Mouse (Mus musculus): ENCODE results near the gene Aprt.
A peak's percentile ranks its signal among the peaks of the same experiment; 100 is the strongest.

Gene Aprt

DNA sequence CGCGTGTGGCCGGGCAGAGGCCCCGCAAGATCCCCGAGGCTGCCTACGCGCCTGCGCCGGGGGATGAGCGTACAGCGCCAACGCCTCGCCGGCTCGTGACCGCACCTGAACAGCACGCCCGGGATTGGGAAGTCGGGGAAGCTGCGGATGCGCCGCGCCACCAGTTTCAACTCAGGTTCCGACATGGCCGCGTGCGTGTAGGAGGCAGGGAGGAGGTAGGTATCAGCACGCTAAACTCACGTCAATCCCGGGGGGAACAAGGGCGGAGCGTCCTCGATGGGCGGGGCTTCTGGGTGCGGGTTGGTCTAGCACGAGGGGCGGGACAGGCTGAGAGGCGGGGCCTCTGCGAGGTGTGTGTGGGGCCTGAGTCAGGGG lies at the start of gene Aprt:
Aprt (minus strand) TSS at position 262 of the 375 bp plus-strand sequence.
- peak; percentile 97 for DNase-seq (ENCODE audit: low read depth, low spot score)

DNA sequence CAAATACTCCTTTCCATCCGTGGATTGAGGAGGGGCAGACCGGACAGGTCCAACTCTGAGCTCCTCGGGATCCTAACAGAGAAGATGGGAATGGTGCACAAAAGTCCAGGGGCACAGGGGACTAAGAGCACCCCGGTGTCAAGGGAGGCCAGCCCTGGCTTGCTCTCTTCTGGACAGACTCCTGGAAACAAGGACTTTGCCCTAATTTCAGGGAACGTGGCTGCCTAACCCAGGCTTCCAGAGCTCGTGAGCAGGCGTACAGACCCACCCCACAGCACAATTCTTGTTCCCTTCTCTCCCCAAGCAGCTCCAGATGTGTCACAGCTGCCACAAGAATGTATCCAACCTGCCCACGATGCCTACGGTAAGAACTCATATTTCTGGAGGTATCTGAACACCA lies 49.1 kb upstream of the Aprt start:
- DNase-seq (ENCODE audit: low read depth, low spot score) = no peak

GRCm38 (mm10) chr8:122624653-122625052 lies 47.9 kb upstream of the Aprt start:
- no peak for DNase-seq (ENCODE audit: low read depth, low spot score)

DNA sequence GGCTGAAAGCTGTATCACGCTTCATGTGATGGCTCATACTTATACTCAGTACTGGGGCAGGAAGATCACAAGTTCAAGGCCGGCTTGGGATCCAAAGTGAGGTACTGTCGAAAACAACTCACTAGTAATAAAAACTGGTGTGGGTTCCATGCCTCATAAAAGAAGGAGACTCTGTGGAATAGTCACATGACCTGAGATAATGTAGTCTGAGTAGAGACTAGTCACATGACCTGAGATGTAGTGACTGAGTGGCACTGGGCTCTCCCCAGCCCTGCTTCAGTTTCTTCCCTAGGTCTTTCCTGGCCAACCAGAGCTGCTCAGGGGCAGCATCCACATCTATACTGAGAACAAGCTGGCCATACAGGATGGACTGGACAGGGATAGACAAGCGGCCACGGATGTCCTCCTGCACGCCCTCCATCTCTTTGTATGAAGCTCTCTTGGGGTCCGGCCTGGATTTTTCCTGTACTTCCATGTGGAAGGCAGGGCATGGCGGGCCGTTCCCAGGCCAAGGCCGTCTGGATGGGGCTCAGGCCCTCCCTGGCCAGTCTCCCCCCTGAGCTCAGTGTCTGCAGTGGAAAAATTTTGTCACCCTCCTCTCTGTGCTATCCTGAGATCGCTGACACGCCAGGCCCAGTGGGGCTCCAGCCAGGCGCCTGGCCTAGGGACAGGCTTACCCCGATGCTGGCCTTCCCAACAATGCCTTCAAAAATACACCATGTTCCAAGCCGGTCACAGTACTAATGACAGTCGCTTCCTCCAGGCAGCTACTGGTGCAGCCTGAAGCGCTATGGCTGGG lies 47.3 kb upstream of the Aprt start:
- no peak for DNase-seq (ENCODE audit: low read depth, low spot score)

GRCm38 (mm10) chr8:122622727-122623126 lies 46.0 kb upstream of the Aprt start, which contains the start of gene Pabpn1l:
Pabpn1l (minus strand) TSS chr8:122622739.
- DNase-seq (ENCODE audit: low read depth, low spot score) = no peak

- DNase-seq (ENCODE audit: low read depth, low spot score) = no peak
These were observed 43.7 kb upstream of the Aprt start for GRCm38 (mm10) chr8:122620446-122620845.

- no peak for DNase-seq (ENCODE audit: low read depth, low spot score)
These were observed 42.1 kb upstream of the Aprt start for GRCm38 (mm10) chr8:122618660-122619378.

DNA sequence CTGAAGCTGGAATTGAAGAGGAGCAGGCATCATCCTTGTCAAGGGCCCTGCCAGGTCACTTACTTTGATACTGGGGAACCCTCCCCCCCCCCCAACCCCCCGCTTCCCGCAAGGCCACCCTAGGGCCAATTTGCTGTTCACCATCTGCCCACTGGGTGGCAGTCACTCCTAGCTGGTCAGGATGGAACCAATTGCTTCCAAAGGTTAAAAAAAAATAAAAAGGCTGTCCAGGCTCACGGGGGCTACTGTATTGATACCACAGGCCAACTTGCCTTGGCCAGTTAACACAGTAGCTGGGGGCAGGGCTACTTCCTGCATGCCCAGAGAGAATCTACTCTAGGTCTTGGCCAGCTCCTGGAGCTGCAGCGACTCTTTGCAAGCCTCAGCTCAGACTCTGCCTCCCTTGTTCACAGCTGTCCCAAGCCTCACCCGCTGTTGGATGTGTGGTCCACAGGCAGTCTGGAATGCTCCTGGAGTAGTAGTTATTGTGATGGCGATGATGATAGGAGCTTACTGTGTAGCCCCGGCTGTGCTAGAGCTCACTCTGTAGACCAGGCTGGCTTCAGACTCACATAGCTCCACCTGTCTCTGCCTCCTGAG lies 41.3 kb upstream of the Aprt start:
- DNase-seq (ENCODE audit: low read depth, low spot score) = peak; percentile 91

DNA sequence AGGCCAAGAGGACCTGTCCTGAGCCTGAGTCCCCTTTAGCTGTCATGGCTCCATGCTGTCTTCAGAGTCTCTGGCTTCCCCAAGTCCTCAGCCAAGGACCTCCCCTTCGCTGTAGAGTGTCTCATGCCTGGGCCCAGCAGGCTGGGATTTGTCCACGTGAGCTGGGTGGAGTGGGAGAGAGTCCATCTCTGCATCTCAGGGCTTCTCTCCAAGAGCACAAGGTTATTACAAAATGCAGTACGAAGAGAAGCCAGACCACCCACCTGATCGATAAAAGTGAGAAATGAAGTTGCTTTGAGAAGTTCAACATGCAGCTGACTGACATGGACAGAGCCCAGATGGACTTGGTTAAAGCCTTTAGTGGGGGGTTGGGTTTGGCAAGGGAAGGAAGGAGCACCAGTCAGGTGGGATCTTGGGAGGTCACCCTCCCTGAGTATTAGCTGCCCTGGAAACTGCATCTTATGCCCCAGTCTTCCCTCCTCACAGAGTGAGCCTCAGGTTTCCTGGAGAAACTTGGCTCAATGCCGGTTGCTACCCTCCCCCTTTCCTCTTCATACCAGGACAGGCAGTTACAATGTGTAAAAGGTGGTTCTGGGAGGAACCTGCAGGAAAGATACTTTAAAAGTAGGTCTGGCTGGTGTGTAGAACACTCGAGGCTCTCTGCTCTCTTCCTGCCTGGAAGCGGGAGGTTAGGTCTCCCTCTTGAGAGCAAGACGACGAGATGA lies 39.6 kb upstream of the Aprt start:
- DNase-seq (ENCODE audit: low read depth, low spot score) = no peak

DNA sequence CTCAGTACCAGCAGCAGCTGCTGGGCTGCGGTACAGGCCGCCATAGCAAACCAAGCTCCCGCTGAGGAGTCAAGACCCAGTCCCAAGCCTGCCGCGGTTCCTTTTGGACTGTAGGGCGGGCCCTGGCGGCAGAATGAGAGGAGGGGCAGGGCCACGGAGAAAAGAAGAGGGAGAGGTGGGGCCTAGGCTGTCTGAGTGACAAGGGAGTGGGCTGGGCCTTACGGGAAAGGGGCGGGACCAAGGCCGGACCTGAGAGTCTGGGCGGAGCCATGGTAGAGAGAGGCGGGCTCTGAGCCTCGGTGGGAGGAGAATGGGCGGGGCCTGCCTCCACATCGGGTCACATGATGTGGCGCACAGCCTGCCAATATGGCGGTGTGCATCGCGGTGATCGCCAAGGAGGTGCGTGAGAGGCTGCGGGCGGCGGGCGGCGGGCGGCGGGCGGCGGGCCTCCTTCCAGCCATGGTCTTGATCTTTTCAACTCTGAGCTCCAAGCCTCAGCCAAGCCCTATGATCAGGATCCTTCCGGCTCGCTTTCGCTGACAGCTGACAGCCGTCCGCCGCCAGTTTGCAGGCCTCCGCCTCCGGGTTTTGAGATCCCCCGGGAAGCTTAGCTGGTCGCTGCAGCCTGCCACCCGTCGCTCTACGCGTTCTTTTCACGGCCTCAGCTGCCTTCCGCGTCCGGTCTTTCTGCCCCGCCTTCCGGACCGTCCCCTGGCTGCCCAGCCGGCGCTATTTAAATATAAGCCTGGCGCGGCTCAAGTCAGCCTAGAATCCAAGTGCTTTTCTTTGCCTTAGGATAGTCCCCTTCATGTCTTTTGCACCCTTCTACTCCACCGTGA lies 34.8 kb upstream of the Aprt start, which contains the start of the genes Galns and Trappc2l:
Galns (minus strand) TSS at position 169 of the 839 bp plus-strand sequence.
Trappc2l (plus strand) TSS at position 346 of the 839 bp plus-strand sequence.
- peak; percentile 99 for DNase-seq (ENCODE audit: low read depth, low spot score)

DNA sequence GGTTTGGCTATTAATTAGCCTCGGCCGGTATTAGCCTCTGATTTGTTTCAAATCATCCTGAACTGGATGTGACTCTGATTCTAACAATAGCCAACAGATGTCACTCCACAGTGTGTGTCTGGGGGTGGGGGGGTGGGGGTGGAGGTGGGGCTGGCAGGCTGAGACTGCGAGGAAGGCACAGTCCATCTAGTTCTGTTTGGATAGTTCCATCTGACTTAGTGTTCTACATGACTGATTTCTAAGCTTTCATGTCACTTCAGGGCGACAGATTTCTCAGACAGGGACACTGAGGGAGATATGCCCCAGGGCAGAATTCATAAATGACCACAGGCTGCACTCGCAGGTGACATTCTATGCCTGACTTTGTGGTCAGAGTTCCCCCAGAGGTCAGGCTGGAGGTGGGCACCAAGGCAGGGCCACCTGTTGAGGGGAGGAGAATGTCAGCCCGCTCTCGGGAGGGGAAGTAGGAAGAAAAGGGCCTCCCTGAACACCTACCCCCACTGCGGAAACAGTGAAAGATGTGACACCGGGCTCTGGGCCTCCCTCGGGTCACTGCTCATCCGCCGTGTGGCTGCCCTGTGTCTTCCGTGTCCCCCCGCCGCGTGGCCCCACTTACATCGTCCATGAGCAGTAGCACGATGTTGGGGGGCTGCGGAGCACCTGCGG lies 34.0 kb upstream of the Aprt start:
- peak; percentile 37 for DNase-seq (ENCODE audit: low read depth, low spot score)

- DNase-seq (ENCODE audit: low read depth, low spot score) = no peak
These were observed 33.5 kb upstream of the Aprt start for GRCm38 (mm10) chr8:122610209-122610608.

- DNase-seq (ENCODE audit: low read depth, low spot score) = no peak
These were observed 30.1 kb upstream of the Aprt start for GRCm38 (mm10) chr8:122606810-122607209.

GRCm38 (mm10) chr8:122605367-122605766 lies 28.7 kb upstream of the Aprt start:
- no peak for DNase-seq (ENCODE audit: low read depth, low spot score)

GRCm38 (mm10) chr8:122604640-122605039 lies 27.9 kb upstream of the Aprt start:
- DNase-seq (ENCODE audit: low read depth, low spot score) = no peak

DNA sequence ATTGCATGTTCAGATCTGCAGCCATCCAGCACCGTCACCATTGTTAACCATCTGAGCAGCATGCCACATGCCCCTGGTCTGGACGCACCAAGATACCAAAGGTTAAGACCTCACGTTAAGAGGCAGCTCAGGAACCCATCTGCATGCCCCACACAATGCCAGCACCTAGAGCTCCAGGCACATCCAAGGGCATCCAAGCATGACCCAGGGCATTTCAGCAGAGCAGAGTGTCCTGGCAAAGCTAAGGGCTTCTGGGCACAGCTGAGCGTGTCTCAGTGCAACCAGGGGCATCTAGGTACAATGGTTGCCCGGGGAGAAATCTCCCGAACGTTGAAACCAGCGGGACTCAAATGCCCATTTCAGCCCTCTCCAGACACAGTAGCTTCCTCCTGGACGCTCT lies 24.0 kb upstream of the Aprt start:
- DNase-seq (ENCODE audit: low read depth, low spot score) = no peak

DNA sequence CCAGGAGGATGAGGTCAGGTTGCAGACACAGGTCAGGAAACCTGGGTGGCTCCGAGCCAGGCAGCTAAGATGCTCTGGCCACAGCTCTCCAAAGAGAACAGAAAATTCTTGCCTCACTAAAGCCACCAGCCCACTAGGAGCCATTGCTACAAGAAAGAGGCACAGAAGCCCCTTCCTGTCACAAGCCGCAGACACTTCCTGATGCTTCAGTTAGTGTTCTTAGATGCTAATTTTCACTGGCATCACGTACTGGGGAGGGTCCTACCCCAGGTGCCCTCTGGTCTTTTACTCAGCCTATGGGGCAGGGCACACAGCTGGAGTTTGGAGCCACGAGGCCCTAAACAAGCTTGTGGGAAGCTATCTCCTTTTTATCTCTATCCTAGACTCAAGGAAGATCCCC lies 19.3 kb upstream of the Aprt start:
- no peak for DNase-seq (ENCODE audit: low read depth, low spot score)

DNA sequence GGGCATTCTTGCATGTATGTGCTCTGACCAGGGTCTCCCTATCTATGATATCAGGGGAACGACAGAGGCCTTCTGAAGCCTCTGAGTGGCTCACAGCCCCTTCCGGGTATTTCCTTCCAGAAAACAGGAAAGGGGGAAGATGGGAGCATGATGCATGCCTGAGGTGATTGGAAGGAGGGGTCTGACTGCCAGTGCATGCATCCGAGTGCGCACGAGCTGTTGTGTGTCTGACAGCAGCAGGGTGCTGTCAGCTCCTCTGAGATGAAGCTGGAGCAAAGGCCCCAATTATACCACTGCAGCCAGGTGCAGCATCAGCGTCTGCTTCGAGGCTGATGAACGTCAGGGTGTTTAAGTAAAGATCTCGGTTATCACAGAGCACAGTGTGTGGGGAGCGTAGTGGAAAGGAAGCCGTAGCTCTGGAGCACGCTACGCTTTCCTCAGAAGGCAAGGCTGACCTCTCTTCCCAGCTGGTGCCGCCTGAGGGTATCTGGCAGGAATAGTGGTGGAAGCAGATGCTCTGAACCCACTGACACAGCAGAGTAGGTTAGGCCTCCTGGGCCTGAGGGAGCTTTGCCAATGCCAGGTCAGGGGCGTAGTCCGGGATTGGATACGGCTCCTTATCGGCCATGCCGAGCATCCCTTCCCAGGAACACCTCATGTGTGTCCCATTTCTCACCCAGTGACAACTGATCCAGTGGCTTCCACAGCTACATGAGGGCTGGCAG lies 17.2 kb upstream of the Aprt start:
- peak; percentile 68 for DNase-seq (ENCODE audit: low read depth, low spot score)

- no peak for DNase-seq (ENCODE audit: low read depth, low spot score)
These were observed 16.5 kb upstream of the Aprt start for GRCm38 (mm10) chr8:122593240-122593639.

- DNase-seq (ENCODE audit: low read depth, low spot score) = no peak
These were observed 10.0 kb upstream of the Aprt start for GRCm38 (mm10) chr8:122586749-122587148.
